Mouse (Mus musculus) lung, adult 2 months (tissue): ENCODE measurements around the gene Cmss1.

ENCODE experiments used
- CTCF ChIP-seq: fragments of 200-500 bp; IDR thresholded peaks from 2 replicates; pipeline ENCODE4 v1.5.1; 2011; ENCODE audit warnings: mild to moderate bottlenecking, low read length, control low read depth; ENCODE audit not compliant: insufficient read depth
- POLR2A ChIP-seq: fragments of 200-500 bp; IDR thresholded peaks from 2 replicates; pipeline ENCODE4 v1.6.1; 2011; ENCODE audit warnings: low read depth, mild to moderate bottlenecking, control low read depth, low read length, borderline replicate concordance; ENCODE audit errors: extremely low read depth

GRCm38 (mm10) chr16:57471071-57471470 is 135.6 kb downstream of the Cmss1 start:
- TF ChIP-seq CTCF (no peak), POLR2A (no peak)
